Mouse (Mus musculus) E14TG2a.4 (cell line): ENCODE results near the gene Myh11.
A peak's percentile ranks its signal among the peaks of the same experiment; 100 is the strongest.

ENCODE experiments used
- H3K27me3 ChIP-seq: 2 replicates; pipeline ENCODE4 v1.6.1; 2014; ENCODE audit warnings: low read length, control low read depth; ENCODE audit not compliant: insufficient read depth
- H3K36me3 ChIP-seq: 2 replicates; pipeline ENCODE4 v1.6.1; 2014; ENCODE audit warnings: low read length, control low read depth; ENCODE audit not compliant: insufficient read depth
- H3K4me1 ChIP-seq: replicated peaks from 2 replicates; pipeline ENCODE4 v1.6.1; 2014; ENCODE audit warnings: low read depth, low read length, control low read depth
- H3K4me3 ChIP-seq: replicated peaks from 2 replicates; pipeline ENCODE4 v1.5.1; 2014; ENCODE audit warnings: mild to moderate bottlenecking, low read length
- H3K9me3 ChIP-seq: 2 replicates; pipeline ENCODE4 v1.6.1; 2014; ENCODE audit warnings: low read length, control low read depth
- CTCF ChIP-seq: conservative IDR thresholded peaks from 2 replicates; pipeline ENCODE4 v1.5.1; 2014; ENCODE audit warnings: low read length
- NANOG ChIP-seq: IDR thresholded peaks from 2 replicates; pipeline ENCODE4 v1.6.1; 2014; ENCODE audit warnings: borderline replicate concordance, low read length, mixed read lengths
- POU5F1 ChIP-seq: IDR thresholded peaks from 2 replicates; pipeline ENCODE4 v1.6.1; 2014; ENCODE audit warnings: low read length, borderline replicate concordance

The Myh11 gene

DNA sequence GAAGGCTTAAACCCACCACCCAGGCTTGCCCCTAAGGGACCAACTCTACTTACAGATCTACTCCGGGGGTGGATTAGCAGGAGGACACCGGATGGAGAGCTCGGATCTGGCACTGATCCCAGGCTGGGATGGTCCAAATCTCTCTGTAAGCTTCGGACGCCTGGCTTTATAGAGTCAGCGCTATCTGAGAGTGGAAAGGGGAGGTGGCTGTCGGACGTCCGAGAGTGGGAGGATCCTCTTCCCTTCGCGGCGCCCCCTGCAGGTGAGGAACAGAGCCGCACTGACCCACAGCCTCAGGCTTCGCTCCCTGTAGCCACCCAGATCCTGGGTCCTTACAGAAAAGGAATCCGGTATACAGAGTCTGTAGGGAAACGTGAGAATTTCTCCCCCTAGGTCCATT lies at the start of gene Myh11:
Gene Myh11, minus strand, starts transcription at position 150 of the 400 bp plus-strand sequence.
- peaks cover 32% of the 10 kb centered on the region for H3K27me3 ChIP-seq
- H3K36me3 ChIP-seq = 0 out of 2 replicates have a peak, but pooled peaks cover 3% of the 10 kb centered on the region
- TF ChIP-seq NANOG (no peak), CTCF (peak; percentile 76)
- H3K9me3 ChIP-seq = no peaks in the 10 kb centered on the region
- peaks cover 20% of the 10 kb centered on the region for H3K4me1 ChIP-seq
- peak within 1 kb of the TSS; percentile 74 for H3K4me3 ChIP-seq

DNA sequence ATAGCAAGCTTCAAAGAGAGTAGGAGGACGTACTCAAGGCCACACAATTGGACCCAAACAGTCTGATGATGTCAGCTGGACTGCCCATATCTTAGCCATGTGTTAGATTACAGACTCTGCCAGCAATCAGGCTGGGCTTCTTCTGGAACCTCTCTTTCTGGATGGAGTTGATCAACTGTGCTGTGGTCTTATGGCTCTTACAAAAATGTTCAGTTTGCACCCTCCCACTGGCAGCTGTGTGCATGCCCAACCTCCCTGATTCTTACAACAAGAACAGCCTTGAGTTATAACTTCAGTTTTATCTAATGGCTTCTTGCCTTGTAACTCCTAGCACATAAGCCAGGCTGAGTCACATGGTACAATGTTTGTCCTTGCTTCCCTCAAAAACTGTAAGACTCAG lies 37.0 kb upstream of the Myh11 start:
- TF ChIP-seq POU5F1 = no peak
- no peak for TF ChIP-seq CTCF
- TF ChIP-seq NANOG = no peak
- Histone ChIP-seq H3K36me3 (no peaks in the 10 kb centered on the region), H3K9me3 (no peaks in the 10 kb centered on the region), H3K27me3 (peaks cover 6% of the 10 kb centered on the region; the same call in 1 of the 2 replicates), H3K4me1 (no peaks in the 10 kb centered on the region), H3K4me3 (no peak overlapping the region)

DNA sequence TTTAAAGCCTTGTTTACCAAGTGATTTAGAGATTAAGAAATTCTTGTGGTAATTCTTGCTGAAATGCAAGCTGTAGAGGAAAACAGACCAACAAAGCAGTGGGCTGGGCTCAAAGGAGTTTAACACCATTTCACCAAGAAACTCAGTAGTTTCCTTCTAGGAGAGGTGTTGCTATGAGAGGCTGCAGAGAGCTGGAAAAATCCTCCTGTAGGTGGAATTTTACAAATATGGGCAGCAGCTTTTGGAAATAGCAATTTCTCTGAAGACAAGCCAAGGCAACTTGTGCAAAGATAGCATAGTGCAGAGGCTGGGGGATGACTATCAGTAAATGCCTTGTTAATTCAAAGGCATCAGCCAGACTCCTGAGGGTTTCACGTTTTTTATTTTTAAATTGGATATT lies 29.3 kb upstream of the Myh11 start:
- no peaks in the 10 kb centered on the region; the same call in 1 of the 2 replicates for H3K36me3 ChIP-seq
- no peak for TF ChIP-seq POU5F1
- TF ChIP-seq CTCF = no peak
- no peak for TF ChIP-seq NANOG

DNA sequence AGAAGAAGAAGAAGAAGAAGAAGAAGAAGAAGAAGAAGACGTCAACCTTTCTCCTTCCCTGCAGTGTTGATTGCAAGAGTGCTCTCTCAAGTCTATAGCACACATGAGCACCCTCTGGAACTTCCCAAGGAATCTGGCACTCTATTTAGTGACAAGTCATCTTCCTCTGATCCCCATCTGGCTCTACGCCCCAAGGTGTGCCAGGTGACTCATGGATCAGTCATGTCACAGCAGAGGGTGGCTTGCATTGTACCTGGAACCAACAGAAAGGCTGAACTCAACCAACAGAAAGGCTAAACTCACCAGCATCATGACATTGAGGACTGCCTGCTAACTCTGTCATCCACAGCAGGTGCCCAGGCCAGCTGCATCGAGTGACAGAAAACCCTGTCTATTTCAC lies 28.5 kb upstream of the Myh11 start:
- Histone ChIP-seq H3K4me3 (no peak overlapping the region), H3K9me3 (no peaks in the 10 kb centered on the region), H3K36me3 (peaks cover under 1% of the 10 kb centered on the region; the same call in 1 of the 2 replicates), H3K4me1 (peaks cover 24% of the 10 kb centered on the region), H3K27me3 (peaks cover 8% of the 10 kb centered on the region; the same call in 1 of the 2 replicates)
- TF ChIP-seq NANOG (no peak), POU5F1 (no peak), CTCF (no peak)

More for the DNA sequence above, 29.3 kb upstream of the Myh11 start:
- no peaks in the 10 kb centered on the region for H3K9me3 ChIP-seq
- peaks cover 8% of the 10 kb centered on the region; the same call in 1 of the 2 replicates for H3K27me3 ChIP-seq
- H3K4me1 ChIP-seq = peaks cover 22% of the 10 kb centered on the region
- H3K4me3 ChIP-seq = no peak overlapping the region

DNA sequence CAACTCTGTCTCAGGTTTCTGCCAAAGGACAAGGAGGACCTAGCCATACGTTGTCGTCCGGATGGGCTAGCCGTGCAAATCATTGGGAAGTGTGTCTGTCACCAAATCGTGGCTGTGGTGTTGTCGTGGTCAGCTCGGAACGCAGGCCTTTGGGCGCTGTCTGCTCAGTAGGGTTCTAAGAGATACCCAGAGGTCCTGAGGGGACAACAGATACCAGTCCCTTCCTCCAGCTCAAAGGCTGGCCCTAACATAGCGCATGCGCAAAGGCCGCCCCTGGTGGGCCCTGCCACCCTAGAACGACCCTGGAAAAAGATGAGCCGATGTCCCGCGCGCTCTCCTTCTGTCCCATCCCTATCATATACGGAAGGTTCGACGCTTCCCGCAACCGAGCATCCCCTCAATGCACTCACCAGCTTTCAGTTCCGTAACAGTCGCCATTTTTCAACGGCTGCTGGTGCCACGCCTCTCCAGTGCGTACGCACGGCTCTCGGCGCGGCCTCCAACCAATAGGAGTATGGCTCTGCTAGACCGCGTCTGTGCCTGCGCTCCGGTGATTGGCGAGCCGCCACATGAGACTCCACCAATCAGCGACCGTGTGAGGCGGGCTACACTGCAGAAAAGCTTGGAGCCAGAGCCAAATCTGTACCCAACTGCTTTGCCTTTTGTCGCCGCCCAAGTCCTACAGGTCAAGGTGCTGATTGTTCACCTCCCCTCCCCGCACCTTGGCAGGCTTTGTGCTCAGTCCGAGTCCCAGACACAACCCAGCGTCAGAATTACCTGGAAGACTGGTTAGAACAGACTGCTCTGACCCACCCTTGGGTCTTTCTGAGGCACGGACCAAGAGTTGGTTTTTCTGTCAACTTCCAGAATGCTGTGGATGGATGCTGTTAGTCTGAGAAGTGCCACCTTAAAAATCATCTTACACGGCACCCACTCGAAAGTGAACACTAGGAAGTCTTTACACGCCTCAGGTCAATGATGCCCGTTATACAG lies 26.0 kb upstream of the Myh11 start, which contains the start of gene Fopnl:
Gene Fopnl, minus strand, starts transcription at position 522 of the 993 bp plus-strand sequence.
- Histone ChIP-seq H3K9me3 (no peaks in the 10 kb centered on the region), H3K4me1 (peaks cover 24% of the 10 kb centered on the region), H3K4me3 (peak within 1 kb of the TSS; percentile 95), H3K36me3 (peaks cover 24% of the 10 kb centered on the region), H3K27me3 (peaks cover 8% of the 10 kb centered on the region; the same call in 1 of the 2 replicates)
- TF ChIP-seq NANOG (no peak), POU5F1 (no peak), CTCF (no peak)

DNA sequence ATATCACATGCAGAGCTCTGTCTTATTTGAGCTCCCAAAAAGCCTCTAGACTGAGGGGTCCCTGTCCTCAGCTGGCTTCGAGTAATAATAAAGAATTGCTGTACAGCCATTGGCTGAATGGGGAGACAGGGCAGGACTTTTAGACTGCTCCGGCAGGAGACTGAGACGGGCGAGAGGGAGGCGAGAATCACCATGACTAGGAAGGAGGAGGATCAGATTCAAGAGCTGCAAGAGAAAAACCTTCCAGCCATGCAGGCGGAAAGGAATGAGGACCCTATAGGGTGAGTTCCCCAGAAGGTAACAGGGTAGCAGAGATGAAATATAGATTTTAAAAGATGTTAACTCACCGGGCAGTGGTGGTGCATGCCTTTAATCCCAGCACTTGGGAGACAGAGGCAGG lies 21.7 kb upstream of the Myh11 start:
- H3K4me1 ChIP-seq = peaks cover 20% of the 10 kb centered on the region
- peaks cover 60% of the 10 kb centered on the region for H3K36me3 ChIP-seq
- no peaks in the 10 kb centered on the region for H3K27me3 ChIP-seq
- TF ChIP-seq NANOG (no peak), CTCF (no peak), POU5F1 (no peak)
- no peaks in the 10 kb centered on the region for H3K9me3 ChIP-seq
- no peak overlapping the region for H3K4me3 ChIP-seq

DNA sequence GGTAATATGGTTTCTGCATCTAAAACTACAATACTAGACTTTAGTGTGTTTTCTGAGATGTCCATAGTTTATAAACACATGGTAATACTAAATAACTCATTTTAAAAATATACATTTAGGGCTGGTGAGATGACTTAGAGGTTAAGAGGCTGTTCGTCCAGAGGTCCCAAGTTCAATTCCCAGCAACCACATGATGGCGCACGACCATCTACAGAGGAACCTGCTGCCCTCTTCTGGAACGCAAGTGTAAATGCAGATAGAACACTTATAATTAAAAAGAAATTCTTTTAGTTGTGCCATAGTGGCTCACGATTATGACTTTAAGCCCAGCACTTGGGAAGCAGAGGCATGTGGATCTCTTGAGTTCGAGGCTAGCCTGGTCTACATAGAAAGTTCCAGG lies 20.2 kb upstream of the Myh11 start:
- peaks cover 19% of the 10 kb centered on the region for H3K4me1 ChIP-seq
- peak; percentile 79 for TF ChIP-seq CTCF
- no peak for TF ChIP-seq NANOG
- H3K27me3 ChIP-seq = no peaks in the 10 kb centered on the region
- H3K9me3 ChIP-seq = no peaks in the 10 kb centered on the region
- H3K4me3 ChIP-seq = no peak overlapping the region
- peaks cover 74% of the 10 kb centered on the region for H3K36me3 ChIP-seq

DNA sequence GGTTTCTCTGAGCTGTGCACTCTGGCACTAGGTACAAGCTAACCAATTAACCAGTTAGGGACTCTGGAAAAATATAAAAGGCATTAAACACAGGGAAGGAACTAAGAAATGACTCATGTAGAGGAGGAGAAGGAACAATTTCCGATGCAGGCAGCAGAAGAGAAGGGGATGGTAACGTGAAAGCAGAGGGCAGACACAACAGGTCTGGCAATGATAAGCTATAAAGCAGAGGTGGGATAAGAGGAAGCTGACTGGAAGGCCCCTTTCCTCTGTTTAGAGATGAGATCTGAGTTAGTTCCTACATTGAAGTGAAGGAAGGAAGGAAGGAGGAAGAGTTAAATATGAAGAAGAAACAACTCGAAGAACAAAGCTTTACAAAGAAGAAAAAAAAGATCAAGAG lies 18.7 kb upstream of the Myh11 start:
- H3K36me3 ChIP-seq = peaks cover 86% of the 10 kb centered on the region
- H3K9me3 ChIP-seq = no peaks in the 10 kb centered on the region
- peaks cover 19% of the 10 kb centered on the region for H3K4me1 ChIP-seq
- no peak for TF ChIP-seq POU5F1
- TF ChIP-seq NANOG = no peak
- no peak for TF ChIP-seq CTCF
- H3K27me3 ChIP-seq = no peaks in the 10 kb centered on the region
- H3K4me3 ChIP-seq = no peak overlapping the region
